Mouse (Mus musculus) thymus, adult 2 months (tissue): Measurements from ENCODE around the gene Hmgb2. TPM values are rescaled to one million over a fixed set of nuclear protein-coding genes. Genes with fewer than 3 reads are reported as not detected.

Source experiments
- DNase-seq: peaks from one replicate; pipeline ENCODE4 v3.0.0; 2021
- H3K27ac ChIP-seq: fragments of 200-500 bp; 2 replicates; pipeline ENCODE4 v1.5.1; 2012; ENCODE audit warnings: low read length, control low read depth; ENCODE audit not compliant: control insufficient read depth, insufficient read depth
- H3K27me3 ChIP-seq: fragments of 200-500 bp; 2 replicates; pipeline ENCODE4 v1.6.1; 2012; ENCODE audit warnings: mild to moderate bottlenecking, low read length, moderate library complexity, mixed read lengths; ENCODE audit not compliant: control insufficient read depth, insufficient read depth
- H3K36me3 ChIP-seq: fragments of 200-500 bp; 2 replicates; pipeline ENCODE4 v1.6.1; 2012; ENCODE audit warnings: mild to moderate bottlenecking, low read length, moderate library complexity; ENCODE audit not compliant: control insufficient read depth, insufficient read depth
- H3K4me1 ChIP-seq: fragments of 200-500 bp; replicated peaks from 2 replicates; pipeline ENCODE4 v1.6.1; 2012; ENCODE audit warnings: low read length; ENCODE audit not compliant: control insufficient read depth, insufficient read depth
- H3K4me3 ChIP-seq: fragments of 200-500 bp; 2 replicates; pipeline ENCODE4 v1.5.1; 2012; ENCODE audit warnings: mild to moderate bottlenecking, low read length, control low read depth, moderate library complexity; ENCODE audit not compliant: control insufficient read depth, insufficient read depth
- CTCF ChIP-seq: fragments of 200-500 bp; IDR thresholded peaks from 2 replicates; pipeline ENCODE4 v1.5.1; 2012; ENCODE audit warnings: mild to moderate bottlenecking, control low read depth, low read length, moderate library complexity, borderline replicate concordance; ENCODE audit not compliant: control insufficient read depth, poor library complexity, insufficient read depth; ENCODE audit errors: extremely low read depth
- POLR2A ChIP-seq: fragments of 200-500 bp; IDR thresholded peaks from 2 replicates; pipeline ENCODE4 v1.6.1; 2012; ENCODE audit warnings: mild to moderate bottlenecking, low read length, control low read depth, moderate library complexity; ENCODE audit not compliant: control insufficient read depth, poor library complexity, insufficient read depth; ENCODE audit errors: extremely low read depth
- WGBS: fragments of 180-500 bp; shearing (Covaris S2); methylation state at CpG from one replicate; pipeline ENCODE4 v1.1.7; 2018; 5-methylcytosine and 5-hydroxymethylcytosine counted together
- polyA plus RNA-seq: library from polyadenylated mRNA; depleted of rRNA; stranded (reverse); fragments of >200 nt; gene quantifications from 2 replicates; pipeline ENCODE4 v1.2.3, GENCODE M21; 2012

The Hmgb2 gene
- polyA plus RNA-seq, 1 experiment = 64.0 TPM

GRCm38 (mm10) chr8:57534495-57534894, 22.8 kb downstream of the Hmgb2 start:
- peaks cover 22% of the 10 kb centered on the region for H3K36me3 ChIP-seq
- WGBS = 97% methylated on average over 4 of the region's 4 CpGs
- no peaks in the 10 kb centered on the region for H3K4me1 ChIP-seq
- no peak for DNase-seq
- H3K4me3 ChIP-seq = no peak overlapping the region
- no peaks in the 10 kb centered on the region for H3K27me3 ChIP-seq
- TF ChIP-seq POLR2A (no peak), CTCF (no peak)
- no peak overlapping the region for H3K27ac ChIP-seq

- Histone ChIP-seq H3K4me1 (no peaks in the 10 kb centered on the region), H3K27ac (no peak overlapping the region), H3K27me3 (no peaks in the 10 kb centered on the region), H3K4me3 (no peak overlapping the region), H3K36me3 (peaks cover 22% of the 10 kb centered on the region)
- 76% methylated on average over 6 of the region's 6 CpGs for WGBS
- no peak for DNase-seq
- no peak for TF ChIP-seq CTCF
- TF ChIP-seq POLR2A = no peak
Measured at GRCm38 (mm10) chr8:57536167-57536566, 24.5 kb downstream of the Hmgb2 start.

- no peak for DNase-seq
- Histone ChIP-seq H3K4me1 (no peaks in the 10 kb centered on the region), H3K36me3 (peaks cover 22% of the 10 kb centered on the region), H3K4me3 (no peak overlapping the region), H3K27me3 (no peaks in the 10 kb centered on the region), H3K27ac (no peak overlapping the region)
- TF ChIP-seq CTCF = no peak
- no peak for TF ChIP-seq POLR2A
- 95% methylated on average over 7 of the region's 7 CpGs for WGBS
Measured at GRCm38 (mm10) chr8:57538601-57539000, 26.9 kb downstream of the Hmgb2 start.

GRCm38 (mm10) chr8:57540110-57540838, 28.6 kb downstream of the Hmgb2 start:
- peak; percentile 59 for DNase-seq
- no peaks in the 10 kb centered on the region for H3K27me3 ChIP-seq
- no peaks in the 10 kb centered on the region for H3K4me1 ChIP-seq
- H3K36me3 ChIP-seq = peaks cover 29% of the 10 kb centered on the region
- H3K4me3 ChIP-seq = no peak overlapping the region
- H3K27ac ChIP-seq = no peak overlapping the region
- no peak; the same call in 1 of the 2 replicates for TF ChIP-seq CTCF
- TF ChIP-seq POLR2A = no peak
- WGBS = 60% methylated on average over 12 of the region's 12 CpGs

GRCm38 (mm10) chr8:57540951-57541350, 29.2 kb downstream of the Hmgb2 start:
- Histone ChIP-seq H3K4me1 (no peaks in the 10 kb centered on the region), H3K27me3 (no peaks in the 10 kb centered on the region), H3K36me3 (peaks cover 25% of the 10 kb centered on the region), H3K4me3 (no peak overlapping the region), H3K27ac (no peak overlapping the region)
- no peak for DNase-seq
- WGBS = 94% methylated on average over 11 of the region's 11 CpGs
- TF ChIP-seq POLR2A (no peak), CTCF (no peak)

GRCm38 (mm10) chr8:57541405-57541804, 29.7 kb downstream of the Hmgb2 start:
- 85% methylated on average over 9 of the region's 9 CpGs for WGBS
- H3K4me3 ChIP-seq = no peak overlapping the region
- no peak for DNase-seq
- H3K27ac ChIP-seq = no peak overlapping the region
- H3K4me1 ChIP-seq = no peaks in the 10 kb centered on the region
- peaks cover 21% of the 10 kb centered on the region for H3K36me3 ChIP-seq
- H3K27me3 ChIP-seq = no peaks in the 10 kb centered on the region
- no peak for TF ChIP-seq POLR2A
- no peak for TF ChIP-seq CTCF
